Mouse (Mus musculus): Measurements from ENCODE around the gene Lck. TPM values are rescaled to one million over a fixed set of nuclear protein-coding genes. Genes with fewer than 3 reads are reported as not detected.

Gene Lck
- polyA plus RNA-seq, 2 experiments from 2014 or later = 1,549 to 2,173 TPM

DNA sequence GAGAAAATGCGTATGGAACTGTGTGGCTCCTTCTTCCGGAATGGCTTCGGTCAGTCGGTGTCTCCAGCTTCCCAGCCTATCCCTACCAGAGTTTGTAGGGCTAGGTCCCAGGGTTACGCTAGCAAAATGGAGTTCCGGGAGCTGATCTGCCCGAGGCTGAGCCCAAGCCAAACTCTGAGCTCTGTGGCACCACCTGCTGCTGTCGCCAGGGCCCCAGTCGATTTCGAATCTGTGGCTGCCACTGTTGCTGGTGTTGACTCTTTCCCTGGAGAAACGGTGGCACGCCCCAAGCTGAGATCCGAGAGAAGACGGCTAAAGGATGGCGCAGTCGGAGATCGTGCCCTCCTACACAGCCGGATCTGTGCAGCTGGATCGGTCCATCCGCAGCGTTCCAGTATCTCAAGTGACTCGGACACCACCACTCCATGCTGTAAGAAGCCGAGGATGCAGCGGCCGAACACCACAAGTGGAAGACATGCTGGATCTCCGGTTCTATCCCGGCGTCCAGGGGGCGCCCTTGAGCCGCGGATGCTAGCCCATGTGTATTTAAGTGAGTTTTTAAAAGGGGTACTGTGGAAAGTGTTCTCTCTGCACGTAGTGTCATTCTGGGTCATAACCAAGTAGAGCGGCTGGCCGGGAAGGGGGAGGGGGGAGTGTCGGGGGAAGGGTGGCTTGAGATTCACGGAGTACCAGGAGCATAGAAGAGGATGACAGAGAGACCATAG lies 11.6 kb upstream of the Lck start:
- peak; percentile 70 for ATAC-seq

DNA sequence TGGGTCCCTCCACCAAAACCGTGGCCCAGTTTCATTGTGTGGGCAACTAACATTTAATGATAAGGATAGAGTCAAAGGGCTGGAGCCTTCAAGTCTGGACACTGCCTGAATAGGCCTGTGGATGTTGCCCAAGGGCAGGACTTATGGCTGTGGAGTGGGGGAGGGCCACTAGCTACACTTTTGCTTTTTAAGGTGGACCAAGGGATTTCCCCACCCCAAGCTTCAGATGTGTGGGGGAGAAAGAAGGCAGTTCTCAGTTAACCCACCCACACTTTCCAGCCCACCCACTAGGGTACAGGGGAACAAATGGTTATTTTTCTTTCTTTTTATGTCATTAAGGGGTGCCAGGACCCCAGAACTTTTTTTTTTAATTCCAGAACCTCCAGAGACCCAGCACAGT lies 10.9 kb upstream of the Lck start:
- ATAC-seq = peak; percentile 28

DNA sequence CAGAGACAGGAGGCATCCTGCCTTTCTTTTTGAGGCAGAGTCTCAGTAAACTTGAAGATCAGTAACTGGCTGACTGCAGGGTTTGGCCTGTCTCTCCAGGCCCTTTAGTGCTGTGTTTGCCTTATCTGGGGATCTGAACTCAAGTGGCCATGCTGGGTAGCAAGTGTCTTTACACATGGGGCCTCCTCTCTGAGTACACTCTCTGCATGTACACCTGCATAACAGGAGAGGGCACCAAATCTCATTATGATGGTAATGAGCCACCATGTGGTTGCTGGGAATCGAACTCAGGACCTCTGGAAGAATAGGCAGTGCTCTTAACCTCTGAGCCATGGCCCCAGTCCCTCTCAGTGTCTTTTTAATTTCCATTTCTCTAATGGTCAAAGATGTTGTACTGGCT lies 8.8 kb upstream of the Lck start:
- ATAC-seq = no peak

GRCm38 (mm10) chr4:129580347-129580746 lies 6.9 kb upstream of the Lck start:
- peak; percentile 73 for ATAC-seq

DNA sequence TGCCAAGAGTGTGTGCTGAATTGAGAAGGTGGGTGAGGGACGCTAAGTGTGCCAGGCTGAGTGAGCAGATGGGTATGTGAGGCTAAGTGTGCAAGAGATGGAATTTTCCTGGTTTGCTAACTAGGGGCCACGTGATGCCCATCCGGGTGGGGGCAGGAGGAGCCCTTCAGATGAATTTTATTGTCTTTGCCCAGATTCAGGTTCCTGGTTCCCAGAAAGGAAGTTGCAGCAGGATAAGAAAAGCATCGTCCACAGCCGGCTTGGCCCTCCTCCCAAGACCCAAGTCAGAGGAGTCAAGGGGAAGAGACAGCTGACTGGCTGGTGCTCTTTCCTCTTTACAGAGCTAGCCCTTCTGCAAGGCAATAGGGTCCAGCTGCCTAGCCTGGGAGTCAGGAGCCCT lies 5.0 kb upstream of the Lck start, which contains the start of gene Fam167b:
Fam167b (minus strand) TSS at position 84 of the 400 bp plus-strand sequence.
- no peak for ATAC-seq

GRCm38 (mm10) chr4:129577688-129578087 lies 4.2 kb upstream of the Lck start:
- ATAC-seq = no peak

DNA sequence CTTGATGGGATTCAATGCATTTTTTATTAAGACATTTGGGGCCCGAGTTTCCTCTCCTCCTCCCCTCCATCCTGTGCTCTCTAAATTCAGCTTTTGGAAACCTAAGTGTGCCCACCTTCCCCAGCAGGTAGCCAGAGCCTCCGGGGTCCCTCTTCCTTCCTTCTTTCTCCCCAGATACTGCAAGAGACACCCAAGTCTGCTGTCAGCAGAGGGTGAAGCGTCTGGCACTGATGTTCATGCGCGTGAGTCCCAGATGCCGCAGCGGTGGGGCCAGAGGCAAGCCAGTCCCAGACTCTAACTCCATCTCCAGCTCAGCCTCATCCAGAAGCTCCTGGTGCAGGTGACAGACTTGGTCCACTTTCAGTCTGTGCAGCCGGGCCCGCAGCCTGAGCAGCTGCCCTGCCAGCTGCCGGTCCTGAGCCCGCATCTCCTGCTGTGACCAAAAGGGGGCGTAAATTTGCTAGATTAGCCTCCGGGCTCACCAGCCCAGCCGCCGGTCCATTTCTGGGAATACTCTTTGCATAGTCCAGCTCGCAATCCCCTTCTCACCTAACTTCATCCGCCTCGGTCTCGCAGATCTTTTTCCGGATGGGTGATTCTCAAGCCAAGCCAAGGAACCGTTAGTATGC lies 3.5 kb upstream of the Lck start:
- no peak for ATAC-seq

DNA sequence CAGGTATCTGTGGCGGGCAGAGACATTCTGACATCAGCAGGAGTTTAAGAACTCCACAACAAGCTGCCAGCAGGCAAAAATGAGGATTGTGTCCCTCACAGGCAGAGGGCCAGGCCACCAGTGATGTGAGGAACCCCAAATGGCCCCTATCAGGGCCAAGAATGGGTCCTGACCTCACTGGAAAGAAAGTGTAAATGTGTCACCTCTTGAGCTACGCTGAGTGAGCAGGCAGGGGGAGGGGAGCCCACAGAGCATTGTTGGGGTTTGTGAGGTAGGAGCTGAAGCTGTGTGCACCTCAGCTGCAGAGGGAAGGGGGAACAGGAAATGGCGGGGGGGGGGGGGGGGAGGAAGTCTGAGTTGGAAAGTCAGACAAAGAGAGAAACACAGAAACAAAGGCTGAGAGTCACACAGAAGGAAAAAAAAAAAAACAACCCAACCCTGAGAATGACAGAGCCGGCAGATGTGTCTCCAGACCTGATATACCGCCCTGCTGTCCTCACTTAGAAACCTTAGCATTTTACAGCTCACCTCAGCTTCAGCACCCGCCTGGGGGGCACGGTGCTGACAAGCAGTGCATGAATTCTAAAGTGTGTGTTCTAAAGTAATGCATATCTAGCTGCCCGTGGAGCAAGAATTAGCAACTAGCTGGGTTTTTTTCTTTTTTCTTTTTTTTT lies 1.9 kb upstream of the Lck start:
- peak; percentile 76 for ATAC-seq

GRCm38 (mm10) chr4:129573093-129573370 lies 409 bp downstream of the Lck start:
- ATAC-seq = no peak

GRCm38 (mm10) chr4:129572236-129573092 lies 977 bp downstream of the Lck start:
- ATAC-seq = peak; percentile 4

- ATAC-seq = peak; percentile 2
Observed at GRCm38 (mm10) chr4:129571551-129572084, 1.8 kb downstream of the Lck start.

DNA sequence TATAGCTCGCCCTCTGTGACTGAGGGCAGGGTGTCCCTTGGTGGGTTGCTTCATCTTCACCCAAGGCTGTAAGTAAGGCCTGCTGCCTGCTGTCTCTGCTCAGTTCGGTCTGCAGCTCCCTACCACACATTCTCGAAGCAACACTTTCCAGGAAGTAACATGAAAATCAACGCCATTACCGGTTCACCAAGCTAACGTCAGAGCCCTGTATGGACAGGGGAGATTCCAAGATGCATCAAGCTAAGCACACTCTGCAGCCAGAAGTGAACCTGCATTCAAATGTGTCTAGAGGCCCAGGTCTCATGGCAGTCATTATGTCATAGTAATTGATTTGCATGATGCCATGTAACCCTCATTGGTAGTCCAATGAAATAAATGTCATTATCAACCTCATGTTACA lies 3.4 kb downstream of the Lck start:
- ATAC-seq = peak; percentile 52

GRCm38 (mm10) chr4:129568366-129568765 lies 5.1 kb downstream of the Lck start:
- ATAC-seq = no peak

DNA sequence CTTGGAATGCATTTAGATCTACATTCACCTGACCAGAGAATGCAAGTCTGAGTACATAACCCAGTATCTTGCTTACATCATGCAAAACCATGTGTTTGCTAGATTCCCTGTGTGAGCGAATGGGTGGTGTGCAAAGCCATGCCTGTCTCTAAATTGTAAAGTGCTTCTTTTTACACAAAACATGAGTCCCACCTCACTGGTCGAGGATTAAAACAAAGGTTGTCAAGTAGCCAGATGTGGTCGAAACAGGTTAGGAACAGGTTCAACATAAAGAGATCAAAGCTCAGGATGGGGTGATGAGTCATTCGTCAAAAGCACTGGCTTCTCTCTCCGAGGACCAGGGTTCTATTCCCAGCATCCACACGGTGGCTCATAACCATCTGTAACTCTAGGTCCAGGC lies 8.3 kb downstream of the Lck start:
- peak; percentile 53 for ATAC-seq

DNA sequence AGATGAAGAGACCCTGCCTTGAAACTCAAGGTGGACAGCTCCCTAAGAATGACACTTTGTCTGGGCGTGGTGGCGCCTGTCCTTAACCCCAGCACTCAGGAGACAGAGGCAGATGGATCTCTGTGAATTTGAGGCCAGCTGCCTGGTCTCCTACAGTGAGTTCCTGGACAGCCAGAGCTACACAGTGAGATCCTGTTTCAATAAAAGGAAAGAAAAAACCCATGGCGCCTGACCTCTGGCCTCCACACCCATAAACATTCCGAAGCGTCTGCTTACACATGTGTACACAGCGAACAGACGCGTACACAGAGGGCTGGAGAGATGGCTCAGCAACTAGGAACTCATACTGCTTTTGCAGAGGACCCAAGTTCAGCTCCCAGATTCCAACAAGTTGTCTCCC lies 9.7 kb downstream of the Lck start:
- ATAC-seq = no peak

DNA sequence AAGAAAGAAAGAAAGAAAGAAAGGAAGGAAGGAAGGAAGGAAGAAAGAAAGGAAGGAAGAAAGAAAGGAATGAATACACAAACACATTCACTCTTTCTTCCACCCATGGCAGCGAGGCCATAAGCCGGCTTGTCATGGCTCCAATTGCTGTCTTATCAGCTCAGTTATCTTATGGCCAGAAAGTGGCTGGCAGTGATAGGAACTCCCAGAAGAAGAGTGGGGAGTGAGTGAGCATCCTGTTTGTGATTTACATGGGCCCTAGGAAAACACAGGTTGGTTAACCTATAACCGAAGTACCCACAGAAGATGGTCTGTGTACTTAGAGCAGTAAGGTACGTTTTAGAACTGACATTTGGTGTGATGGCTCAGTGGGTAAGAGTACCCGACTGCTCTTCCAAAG lies 12.3 kb downstream of the Lck start:
- ATAC-seq = no peak

- ATAC-seq = peak; percentile 84
Observed at GRCm38 (mm10) chr4:129558321-129558955, 15.0 kb downstream of the Lck start.

- no peak for ATAC-seq
Observed at GRCm38 (mm10) chr4:129557256-129557808, 16.1 kb downstream of the Lck start.

DNA sequence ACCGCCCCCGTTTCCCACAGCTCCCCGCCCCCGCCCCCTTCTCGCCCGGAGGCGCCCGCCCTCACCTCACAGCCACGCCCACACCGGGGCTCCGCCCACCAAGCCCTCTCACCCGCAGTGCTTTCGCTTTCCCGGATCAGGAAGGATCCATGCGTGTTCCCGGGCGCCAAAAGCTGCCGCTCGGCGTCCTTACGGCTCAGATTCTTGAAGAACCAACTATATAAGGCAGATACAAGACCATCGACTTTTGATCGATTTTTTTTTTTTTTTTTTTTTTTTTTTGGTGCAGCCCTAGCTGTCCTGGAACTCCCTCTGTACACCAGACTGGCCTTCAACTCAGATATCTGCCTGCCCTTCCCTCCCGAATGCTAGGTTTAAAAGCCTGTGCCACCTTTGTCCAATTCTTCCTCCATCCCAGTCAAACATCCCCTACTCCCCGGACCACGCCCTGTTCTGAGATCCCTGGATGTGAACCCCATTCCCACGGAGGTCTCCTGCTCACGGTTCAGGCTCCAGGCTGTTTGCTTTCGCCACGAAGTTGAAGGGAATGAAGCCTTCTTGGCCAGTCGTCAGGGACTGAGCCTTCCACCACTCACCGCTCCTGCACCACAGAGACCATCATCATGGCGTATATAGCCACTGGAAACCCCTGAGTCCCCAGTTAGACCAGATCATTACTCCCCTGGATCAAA lies 16.8 kb downstream of the Lck start:
- ATAC-seq = peak; percentile 36

- ATAC-seq = no peak
Observed at GRCm38 (mm10) chr4:129555862-129556531, 17.4 kb downstream of the Lck start.

- no peak for ATAC-seq
Observed at GRCm38 (mm10) chr4:129555421-129555861, 18.0 kb downstream of the Lck start.
